Mouse (Mus musculus) lung, postnatal 0 days (tissue): ENCODE measurements around the gene Tenm1. TPM values are rescaled to one million over a fixed set of nuclear protein-coding genes. Genes with fewer than 3 reads are reported as not detected.

Experiments
- ATAC-seq: fragments of 200-750 bp; cut with Nextera tagmentation; 2 replicates; pipeline ENCODE4 v1.8.0; 2017; ENCODE audit warnings: moderate library complexity
- DNase-seq: peaks from one replicate; pipeline ENCODE4 v3.0.0-alpha.2; 2016; ENCODE audit warnings: low spot score
- H3K27ac ChIP-seq: fragments of 300-500 bp; sonication (generic); 2 replicates; pipeline ENCODE4 v1.5.1; 2014; ENCODE audit warnings: antibody characterized with exemption, mild to moderate bottlenecking, low read length, mixed read lengths
- H3K27me3 ChIP-seq: fragments of 300-500 bp; sonication (generic); replicated peaks from 2 replicates; pipeline ENCODE4 v1.6.1; 2014; ENCODE audit warnings: low read length, mixed read lengths; ENCODE audit not compliant: insufficient read depth
- H3K36me3 ChIP-seq: fragments of 300-500 bp; sonication (generic); 2 replicates; pipeline ENCODE4 v1.6.1; 2014; ENCODE audit warnings: low read length, mixed read lengths; ENCODE audit not compliant: insufficient read depth
- H3K4me1 ChIP-seq: fragments of 300-500 bp; sonication (generic); 2 replicates; pipeline ENCODE4 v1.6.1; 2014; ENCODE audit warnings: antibody characterized with exemption, low read depth, low read length, mixed read lengths; ENCODE audit not compliant: insufficient read depth
- H3K4me2 ChIP-seq: fragments of 300-500 bp; sonication (generic); replicated peaks from 2 replicates; pipeline ENCODE4 v1.6.1; 2014; ENCODE audit warnings: low read depth, mild to moderate bottlenecking, low read length, moderate library complexity, mixed read lengths
- H3K4me3 ChIP-seq: fragments of 300-500 bp; sonication (generic); 2 replicates; pipeline ENCODE4 v1.5.1; 2014; ENCODE audit warnings: low read depth, low read length
- H3K9ac ChIP-seq: fragments of 300-500 bp; sonication (generic); replicated peaks from 2 replicates; pipeline ENCODE4 v1.6.1; 2014; ENCODE audit warnings: low read depth, mild to moderate bottlenecking
- H3K9me3 ChIP-seq: fragments of 300-500 bp; sonication (generic); 2 replicates; pipeline ENCODE4 v1.6.1; 2016; ENCODE audit warnings: low read length, mixed read lengths
- CTCF ChIP-seq: IDR thresholded peaks from 2 replicates; pipeline ENCODE4 v1.5.1; 2016; ENCODE audit warnings: antibody characterized with exemption, mild to moderate bottlenecking
- EP300 ChIP-seq: IDR thresholded peaks from 2 replicates; pipeline ENCODE4 v1.6.1; 2016; ENCODE audit warnings: antibody characterized with exemption, mild to moderate bottlenecking, control low read depth
- WGBS: fragments of 180-500 bp; shearing (Covaris S2); extraction: QIAGEN DNeasy Blood & Tissue Kit; methylation state at CpG from one replicate; pipeline ENCODE4 v1.1.7; 2014; 5-methylcytosine and 5-hydroxymethylcytosine counted together
- polyA plus RNA-seq: library from polyadenylated mRNA; unstranded; fragments of >200 nt; fragmentation: Nextera tagmentation; extraction: Ambion mirVana; gene quantifications from 2 replicates; pipeline ENCODE4 v1.2.1, GENCODE M21; 2015

Gene Tenm1
- polyA plus RNA-seq, 1 experiment from 2014 or later = not detected

GRCm38 (mm10) chrX:42500538-42500937 lies 928.4 kb downstream of the Tenm1 start:
- no peaks in the 10 kb centered on the region for H3K4me1 ChIP-seq
- H3K4me2 ChIP-seq = no peak overlapping the region
- TF ChIP-seq CTCF = no peak
- TF ChIP-seq EP300 = no peak
- H3K4me3 ChIP-seq = no peak overlapping the region
- H3K9ac ChIP-seq = no peak overlapping the region
- no peaks in the 10 kb centered on the region for H3K36me3 ChIP-seq
- H3K9me3 ChIP-seq = no peaks in the 10 kb centered on the region
- ATAC-seq (no peak), DNase-seq (no peak)
- H3K27me3 ChIP-seq = no peaks in the 10 kb centered on the region
- H3K27ac ChIP-seq = no peak overlapping the region

GRCm38 (mm10) chrX:42490336-42490735 lies 938.6 kb downstream of the Tenm1 start:
- Histone ChIP-seq H3K27ac (no peak overlapping the region), H3K4me1 (no peaks in the 10 kb centered on the region), H3K9me3 (no peaks in the 10 kb centered on the region), H3K27me3 (no peaks in the 10 kb centered on the region), H3K36me3 (no peaks in the 10 kb centered on the region), H3K4me3 (no peak overlapping the region), H3K9ac (no peak overlapping the region), H3K4me2 (no peak overlapping the region)
- DNase-seq (no peak), ATAC-seq (no peak)
- whole genome bisulfite sequencing = 88% methylated on average over 8 of the region's 8 CpGs
- no peak for TF ChIP-seq CTCF

GRCm38 (mm10) chrX:42489446-42489845 lies 939.5 kb downstream of the Tenm1 start, which contains the start of gene Tex13c2:
Gene Tex13c2, plus strand, starts transcription at chrX:42489691.
- ATAC-seq = no peak
- 89% methylated on average over 16 of the region's 16 CpGs for WGBS
- TF ChIP-seq EP300 (no peak), CTCF (no peak)

More at GRCm38 (mm10) chrX:42489446-42489845, 939.5 kb downstream of the Tenm1 start, which contains the start of gene Tex13c2:
- H3K36me3 ChIP-seq = no peaks in the 10 kb centered on the region
- no peak within 1 kb of the TSS for H3K9ac ChIP-seq
- H3K27me3 ChIP-seq = no peaks in the 10 kb centered on the region
- no peak for DNase-seq
- H3K4me2 ChIP-seq = no peak within 1 kb of the TSS
- H3K4me3 ChIP-seq = no peak within 1 kb of the TSS
- no peaks in the 10 kb centered on the region for H3K9me3 ChIP-seq
- H3K4me1 ChIP-seq = no peaks in the 10 kb centered on the region
- H3K27ac ChIP-seq = no peak within 1 kb of the TSS

Other genes starting within 250 kb of the Tenm1 start
- not detected in 2 replicates for gene Tex13c1, start 162.0 kb upstream of the Tenm1 start, polyA plus RNA-seq